Mouse (Mus musculus) hindbrain, embryonic 10.5 days (tissue): ENCODE data around the gene Akap7. TPM values are rescaled to one million over a fixed set of nuclear protein-coding genes. Genes with fewer than 3 reads are reported as not detected.

Experiments used
- DNase-seq: peaks from one replicate; pipeline ENCODE4 v3.0.0-alpha.2; 2017; ENCODE audit warnings: low spot score
- H3K27ac ChIP-seq: fragments of 300-500 bp; sonication (generic); 2 replicates; pipeline ENCODE4 v1.5.1; 2016; ENCODE audit warnings: mild to moderate bottlenecking, moderate library complexity
- H3K27me3 ChIP-seq: fragments of 300-500 bp; sonication (generic); 2 replicates; pipeline ENCODE4 v1.6.1; 2016; ENCODE audit warnings: mild to moderate bottlenecking; ENCODE audit not compliant: poor library complexity, insufficient read depth, severe bottlenecking
- H3K36me3 ChIP-seq: fragments of 300-500 bp; sonication (generic); 2 replicates; pipeline ENCODE4 v1.6.1; 2016; ENCODE audit warnings: mild to moderate bottlenecking, moderate library complexity
- H3K4me1 ChIP-seq: fragments of 300-500 bp; sonication (generic); replicated peaks from 2 replicates; pipeline ENCODE4 v1.6.1; 2016; ENCODE audit warnings: mild to moderate bottlenecking
- H3K4me3 ChIP-seq: fragments of 300-500 bp; sonication (generic); 2 replicates; pipeline ENCODE4 v1.5.1; 2016; ENCODE audit warnings: mild to moderate bottlenecking, moderate library complexity
- H3K9me3 ChIP-seq: fragments of 300-500 bp; sonication (generic); 2 replicates; pipeline ENCODE4 v1.6.1; 2016; ENCODE audit warnings: mild to moderate bottlenecking, moderate library complexity
- WGBS: fragments of 180-500 bp; shearing (Covaris S2); methylation state at CpG from one replicate; pipeline ENCODE4 v1.1.7; 2016; 5-methylcytosine and 5-hydroxymethylcytosine counted together
- polyA plus RNA-seq: library from polyadenylated mRNA; unstranded; fragments of >200 nt; fragmentation: Nextera tagmentation; extraction: Ambion mirVana; gene quantifications from 2 replicates; pipeline ENCODE4 v1.2.1, GENCODE M21; 2016

Gene Akap7
- polyA plus RNA-seq, 1 experiment from 2014 or later, result 16.3 TPM

GRCm38 (mm10) chr10:25120871-25121554 lies 186.7 kb downstream of the Akap7 start:
- DNase-seq, result no peak
- Histone ChIP-seq H3K9me3 (no peaks in the 10 kb centered on the region), H3K36me3 (no peaks in the 10 kb centered on the region), H3K4me3 (no peak overlapping the region), H3K27ac (no peak overlapping the region), H3K4me1 (peaks cover 10% of the 10 kb centered on the region), H3K27me3 (no peaks in the 10 kb centered on the region)
- WGBS, result 91% methylated on average over 5 of the region's 5 CpGs

Other genes starting within 250 kb of the Akap7 start
- gene Epb41l2, start 51.9 kb upstream of the Akap7 start, polyA plus RNA-seq, result 33.8 and 40.5 TPM in 2 replicates
- not detected in 2 replicates for gene Smlr1, start 228.4 kb upstream of the Akap7 start, polyA plus RNA-seq